Mouse (Mus musculus): ENCODE measurements at regions not wholly inside any gene's neighbourhood (a gene's known extent, or its start where the extent isn't known, plus 50 kb on each side); places are given as distances from the start of the nearest gene placed in this dataset.

GRCm38 (mm10) chr1:77727561-77727960 lies 212.7 kb upstream of the Epha4 start:
- no peaks in the 10 kb centered on the region for H3K36me3 ChIP-seq (ENCODE audit: control insufficient read depth, insufficient read depth)
- no peak overlapping the region for H3ac ChIP-seq (ENCODE audit: control insufficient read depth, insufficient read length, low read depth)
- no peaks in the 10 kb centered on the region for H3K27me3 ChIP-seq (ENCODE audit: control insufficient read depth, insufficient read depth, insufficient read length)
- no peaks in the 10 kb centered on the region for H3K79me2 ChIP-seq (ENCODE audit: control insufficient read depth, insufficient read depth)
- H3K79me3 ChIP-seq (ENCODE audit: low read depth): no peaks in the 10 kb centered on the region
- TF ChIP-seq CTCF (IDR thresholded peaks at IDR 0.05; ENCODE audit: control insufficient read depth, insufficient read depth, insufficient read length) (no peak), MAX (IDR thresholded peaks at IDR 0.05) (no peak)
- H3K4me3 ChIP-seq (ENCODE audit: insufficient read depth, poor library complexity, severe bottlenecking): no peak overlapping the region

- Histone ChIP-seq H3K4me3 (ENCODE audit: insufficient read depth, poor library complexity, severe bottlenecking) (no peak overlapping the region), H3K79me2 (ENCODE audit: control insufficient read depth, insufficient read depth) (no peaks in the 10 kb centered on the region), H3K27me3 (ENCODE audit: control insufficient read depth, insufficient read depth, insufficient read length) (no peaks in the 10 kb centered on the region), H3ac (ENCODE audit: control insufficient read depth, insufficient read length, low read depth) (no peak overlapping the region), H3K36me3 (ENCODE audit: control insufficient read depth, insufficient read depth) (no peaks in the 10 kb centered on the region), H3K79me3 (ENCODE audit: low read depth) (no peaks in the 10 kb centered on the region)
- TF ChIP-seq USF1 (IDR thresholded peaks at IDR 0.05; ENCODE audit: low read depth) (no peak), FOSL1 (IDR thresholded peaks at IDR 0.05; ENCODE audit: insufficient read depth, low read length, poor library complexity, severe bottlenecking) (no peak), CEBPB (IDR thresholded peaks at IDR 0.05; ENCODE audit: low read depth) (no peak), MYOD1 (IDR thresholded peaks at IDR 0.05; ENCODE audit: control insufficient read depth, insufficient read length, low read depth) (no peak), CTCF (IDR thresholded peaks at IDR 0.05; ENCODE audit: control insufficient read depth, insufficient read depth, insufficient read length) (no peak)
Measured at GRCm38 (mm10) chr1:77723246-77723645, 208.4 kb upstream of the Epha4 start.

GRCm38 (mm10) chr1:77720859-77721258 lies 206.0 kb upstream of the Epha4 start:
- H3K36me3 ChIP-seq (ENCODE audit: control insufficient read depth, insufficient read depth): no peaks in the 10 kb centered on the region
- TF ChIP-seq FOSL1 (IDR thresholded peaks at IDR 0.05; ENCODE audit: insufficient read depth, low read length, poor library complexity, severe bottlenecking): no peak
- no peak for TF ChIP-seq USF1 (IDR thresholded peaks at IDR 0.05; ENCODE audit: low read depth)
- no peak for TF ChIP-seq MAX (IDR thresholded peaks at IDR 0.05)
- TF ChIP-seq CTCF (IDR thresholded peaks at IDR 0.05; ENCODE audit: control insufficient read depth, insufficient read depth, insufficient read length): no peak
- TF ChIP-seq MYOG (IDR thresholded peaks at IDR 0.05; ENCODE audit: control insufficient read depth, extremely low read depth, insufficient read length): no peak
- no peak for TF ChIP-seq CEBPB (IDR thresholded peaks at IDR 0.05; ENCODE audit: low read depth)
- TF ChIP-seq MYOD1 (IDR thresholded peaks at IDR 0.05; ENCODE audit: control insufficient read depth, insufficient read length, low read depth): no peak
- no peaks in the 10 kb centered on the region for H3K79me3 ChIP-seq (ENCODE audit: low read depth)
- H3ac ChIP-seq (ENCODE audit: control insufficient read depth, insufficient read length, low read depth): no peak overlapping the region
- no peak overlapping the region for H3K4me3 ChIP-seq (ENCODE audit: insufficient read depth, poor library complexity, severe bottlenecking)
- no peaks in the 10 kb centered on the region for H3K79me2 ChIP-seq (ENCODE audit: control insufficient read depth, insufficient read depth)
- no peaks in the 10 kb centered on the region for H3K27me3 ChIP-seq (ENCODE audit: control insufficient read depth, insufficient read depth, insufficient read length)

GRCm38 (mm10) chr1:77713001-77713400 lies 198.1 kb upstream of the Epha4 start:
- no peak for TF ChIP-seq MYOD1 (IDR thresholded peaks at IDR 0.05; ENCODE audit: control insufficient read depth, insufficient read length, low read depth)
- no peak for TF ChIP-seq FOSL1 (IDR thresholded peaks at IDR 0.05; ENCODE audit: insufficient read depth, low read length, poor library complexity, severe bottlenecking)
- TF ChIP-seq USF1 (IDR thresholded peaks at IDR 0.05; ENCODE audit: low read depth): no peak
- no peak for TF ChIP-seq CTCF (IDR thresholded peaks at IDR 0.05; ENCODE audit: control insufficient read depth, insufficient read depth, insufficient read length)
- TF ChIP-seq CEBPB (IDR thresholded peaks at IDR 0.05; ENCODE audit: low read depth): no peak
- TF ChIP-seq MYOG (IDR thresholded peaks at IDR 0.05; ENCODE audit: control insufficient read depth, extremely low read depth, insufficient read length): no peak
- no peak for TF ChIP-seq MAX (IDR thresholded peaks at IDR 0.05)
- Histone ChIP-seq H3K36me3 (ENCODE audit: control insufficient read depth, insufficient read depth) (no peaks in the 10 kb centered on the region), H3K79me2 (ENCODE audit: control insufficient read depth, insufficient read depth) (no peaks in the 10 kb centered on the region), H3K27me3 (ENCODE audit: control insufficient read depth, insufficient read depth, insufficient read length) (no peaks in the 10 kb centered on the region), H3K79me3 (ENCODE audit: low read depth) (no peaks in the 10 kb centered on the region), H3K4me3 (ENCODE audit: insufficient read depth, poor library complexity, severe bottlenecking) (no peak overlapping the region), H3ac (ENCODE audit: control insufficient read depth, insufficient read length, low read depth) (no peak overlapping the region)

- TF ChIP-seq USF1 (IDR thresholded peaks at IDR 0.05; ENCODE audit: low read depth) (no peak), CTCF (IDR thresholded peaks at IDR 0.05; ENCODE audit: control insufficient read depth, insufficient read depth, insufficient read length) (no peak), CEBPB (IDR thresholded peaks at IDR 0.05; ENCODE audit: low read depth) (no peak), MAX (IDR thresholded peaks at IDR 0.05) (no peak), FOSL1 (IDR thresholded peaks at IDR 0.05; ENCODE audit: insufficient read depth, low read length, poor library complexity, severe bottlenecking) (no peak), MYOD1 (IDR thresholded peaks at IDR 0.05; ENCODE audit: control insufficient read depth, insufficient read length, low read depth) (no peak), MYOG (IDR thresholded peaks at IDR 0.05; ENCODE audit: control insufficient read depth, extremely low read depth, insufficient read length) (no peak)
- Histone ChIP-seq H3K4me3 (ENCODE audit: insufficient read depth, poor library complexity, severe bottlenecking) (no peak overlapping the region), H3K27me3 (ENCODE audit: control insufficient read depth, insufficient read depth, insufficient read length) (no peaks in the 10 kb centered on the region), H3ac (ENCODE audit: control insufficient read depth, insufficient read length, low read depth) (no peak overlapping the region), H3K79me2 (ENCODE audit: control insufficient read depth, insufficient read depth) (no peaks in the 10 kb centered on the region), H3K79me3 (ENCODE audit: low read depth) (no peaks in the 10 kb centered on the region), H3K36me3 (ENCODE audit: control insufficient read depth, insufficient read depth) (no peaks in the 10 kb centered on the region)
Measured at GRCm38 (mm10) chr1:77708202-77709020, 193.5 kb upstream of the Epha4 start.

Measured in C2C12 (cell line).